Mouse (Mus musculus): ENCODE measurements around the gene Snai3. TPM values are rescaled to one million over a fixed set of nuclear protein-coding genes. Genes with fewer than 3 reads are reported as not detected.

Snai3 gene
- polyA plus RNA-seq, 1 experiment from 2014 or later, result not detected

GRCm38 (mm10) chr8:122421376-122422070, 39.0 kb downstream of the Snai3 start, which contains the start of gene Il17c:
Gene Il17c (plus strand): TSS chr8:122422020.
- H3K27me3 ChIP-seq (replicated peaks), result no peaks in the 10 kb centered on the region
- no peak within 1 kb of the TSS for H3K4me3 ChIP-seq
- no peak within 1 kb of the TSS for H3K4me2 ChIP-seq (replicated peaks)
- H3K4me1 ChIP-seq, result no peaks in the 10 kb centered on the region
- 86% methylated on average over 14 of the region's 14 CpGs for WGBS
- no peak within 1 kb of the TSS for H3K27ac ChIP-seq
- H3K36me3 ChIP-seq, result peaks cover 28% of the 10 kb centered on the region
- no peaks in the 10 kb centered on the region for H3K9me3 ChIP-seq
- no peak within 1 kb of the TSS for H3K9ac ChIP-seq
- no peak for ATAC-seq (ENCODE audit: low FRiP score, low read depth)

GRCm38 (mm10) chr8:122419881-122420555, 40.5 kb downstream of the Snai3 start:
- WGBS, result 72% methylated on average over 9 of the region's 9 CpGs
- Histone ChIP-seq H3K9ac (no peak overlapping the region), H3K9me3 (no peaks in the 10 kb centered on the region), H3K4me1 (no peaks in the 10 kb centered on the region), H3K27me3 (replicated peaks) (no peaks in the 10 kb centered on the region), H3K4me2 (replicated peaks) (no peak overlapping the region), H3K4me3 (no peak overlapping the region), H3K36me3 (peaks cover 43% of the 10 kb centered on the region), H3K27ac (no peak overlapping the region)
- ATAC-seq (ENCODE audit: low FRiP score, low read depth), result no peak

GRCm38 (mm10) chr8:122415554-122415953, 45.0 kb downstream of the Snai3 start:
- H3K27ac ChIP-seq, result no peak overlapping the region
- WGBS, result 92% methylated on average over 6 of the region's 6 CpGs
- ATAC-seq (ENCODE audit: low FRiP score, low read depth), result no peak

GRCm38 (mm10) chr8:122414311-122414710, 46.2 kb downstream of the Snai3 start:
- no peaks in the 10 kb centered on the region for H3K9me3 ChIP-seq
- H3K27ac ChIP-seq, result no peak overlapping the region
- H3K4me1 ChIP-seq, result no peaks in the 10 kb centered on the region
- H3K36me3 ChIP-seq, result peaks cover 97% of the 10 kb centered on the region
- H3K4me2 ChIP-seq (replicated peaks), result no peak overlapping the region
- H3K4me3 ChIP-seq, result no peak overlapping the region
- H3K27me3 ChIP-seq (replicated peaks), result no peaks in the 10 kb centered on the region
- WGBS, result 91% methylated on average over 9 of the region's 9 CpGs
- H3K9ac ChIP-seq, result no peak overlapping the region
- ATAC-seq (ENCODE audit: low FRiP score, low read depth), result no peak

More at GRCm38 (mm10) chr8:122415554-122415953, 45.0 kb downstream of the Snai3 start:
- Histone ChIP-seq H3K4me3 (no peak overlapping the region), H3K36me3 (peaks cover 88% of the 10 kb centered on the region), H3K27me3 (replicated peaks) (no peaks in the 10 kb centered on the region), H3K9ac (no peak overlapping the region), H3K9me3 (no peaks in the 10 kb centered on the region), H3K4me2 (replicated peaks) (no peak overlapping the region), H3K4me1 (no peaks in the 10 kb centered on the region)

DNA sequence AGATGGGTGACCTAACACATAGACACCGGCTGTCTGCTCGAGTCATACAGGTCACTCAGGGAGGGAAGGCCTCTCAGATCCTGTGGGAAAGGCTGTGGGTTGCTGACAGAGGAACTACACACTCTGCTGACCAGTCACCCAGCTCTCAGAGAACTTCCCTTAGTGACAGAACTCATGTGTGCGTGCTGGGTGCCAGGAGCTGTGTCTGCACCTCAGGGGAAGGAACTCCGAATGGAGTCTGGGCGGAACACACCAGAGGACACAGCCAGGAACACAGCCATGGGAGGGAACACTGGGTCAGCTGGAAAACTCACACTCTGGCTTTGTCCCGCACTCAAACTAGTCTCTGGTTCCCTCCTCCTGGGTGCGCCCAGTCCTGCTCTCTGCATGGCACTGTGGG, 52.9 kb downstream of the Snai3 start:
- Histone ChIP-seq H3K4me1 (no peaks in the 10 kb centered on the region), H3K9ac (no peak overlapping the region), H3K4me2 (replicated peaks) (no peak overlapping the region), H3K27me3 (replicated peaks) (no peaks in the 10 kb centered on the region), H3K4me3 (no peak overlapping the region), H3K36me3 (peaks cover 98% of the 10 kb centered on the region), H3K27ac (no peak overlapping the region), H3K9me3 (no peaks in the 10 kb centered on the region)
- ATAC-seq (ENCODE audit: low FRiP score, low read depth), result no peak
- 95% methylated on average over 7 of the region's 7 CpGs for WGBS

GRCm38 (mm10) chr8:122405146-122405805, 55.3 kb downstream of the Snai3 start:
- no peak for ATAC-seq (ENCODE audit: low FRiP score, low read depth)
- Histone ChIP-seq H3K9ac (no peak overlapping the region), H3K4me3 (no peak overlapping the region), H3K36me3 (peaks cover 98% of the 10 kb centered on the region), H3K27ac (no peak overlapping the region), H3K27me3 (replicated peaks) (no peaks in the 10 kb centered on the region), H3K4me1 (no peaks in the 10 kb centered on the region), H3K4me2 (replicated peaks) (no peak overlapping the region), H3K9me3 (no peaks in the 10 kb centered on the region)
- 93% methylated on average over 9 of the region's 9 CpGs for WGBS

Small RNA genes within 50 kb of the gene (microRNA-seq; reads per million reads assigned to microRNA genes)
- gene Gm24366, result not detected

Other genes with a start within 250 kb of the Snai3 start
- 2.2 and 2.3 TPM in 2 replicates for gene Zfpm1, start 178.6 kb downstream of the Snai3 start, polyA plus RNA-seq (2016; fragmentation: Nextera tagmentation; extraction: Ambion mirVana)
- gene Trhr2, start 100.0 kb downstream of the Snai3 start, polyA plus RNA-seq (2016; fragmentation: Nextera tagmentation; extraction: Ambion mirVana), result not detected in 2 replicates
- gene Zc3h18, start 84.1 kb downstream of the Snai3 start, polyA plus RNA-seq (2016; fragmentation: Nextera tagmentation; extraction: Ambion mirVana), result 57.1 and 62.4 TPM in 2 replicates
- gene Il17c, start 38.7 kb downstream of the Snai3 start, polyA plus RNA-seq (2016; fragmentation: Nextera tagmentation; extraction: Ambion mirVana), result not detected in 2 replicates
- 58.5 and 59.9 TPM in 2 replicates for gene Cyba, start 27.8 kb downstream of the Snai3 start, polyA plus RNA-seq (2016; fragmentation: Nextera tagmentation; extraction: Ambion mirVana)
- 52.3 TPM in 2 replicates for gene Mvd, start 17.3 kb downstream of the Snai3 start, polyA plus RNA-seq (2016; fragmentation: Nextera tagmentation; extraction: Ambion mirVana)
- 34.6 and 39.7 TPM in 2 replicates for gene Rnf166, start 15.3 kb upstream of the Snai3 start, polyA plus RNA-seq (2016; fragmentation: Nextera tagmentation; extraction: Ambion mirVana)
- 65.0 and 67.1 TPM in 2 replicates for gene Ctu2, start 15.4 kb upstream of the Snai3 start, polyA plus RNA-seq (2016; fragmentation: Nextera tagmentation; extraction: Ambion mirVana)
- 6.4 and 6.5 TPM in 2 replicates for gene Piezo1, start 90.6 kb upstream of the Snai3 start, polyA plus RNA-seq (2016; fragmentation: Nextera tagmentation; extraction: Ambion mirVana)
- 22.8 and 25.9 TPM in 2 replicates for gene Cdt1, start 107.3 kb upstream of the Snai3 start, polyA plus RNA-seq (2016; fragmentation: Nextera tagmentation; extraction: Ambion mirVana)
- 182 and 194 TPM in 2 replicates for gene Aprt, start 116.2 kb upstream of the Snai3 start, polyA plus RNA-seq (2016; fragmentation: Nextera tagmentation; extraction: Ambion mirVana)
- 4.6 and 6.2 TPM in 2 replicates for gene Galns, start 150.7 kb upstream of the Snai3 start, polyA plus RNA-seq (2016; fragmentation: Nextera tagmentation; extraction: Ambion mirVana)
- gene Trappc2l, start 150.9 kb upstream of the Snai3 start, polyA plus RNA-seq (2016; fragmentation: Nextera tagmentation; extraction: Ambion mirVana), result 65.6 and 69.7 TPM in 2 replicates
- gene Pabpn1l, start 162.0 kb upstream of the Snai3 start, polyA plus RNA-seq (2016; fragmentation: Nextera tagmentation; extraction: Ambion mirVana), result not detected in 2 replicates
- 15.3 and 16.7 TPM in 2 replicates for gene Cbfa2t3, start 238.4 kb upstream of the Snai3 start, polyA plus RNA-seq (2016; fragmentation: Nextera tagmentation; extraction: Ambion mirVana)

Measured in neural tube, embryonic 12.5 days (tissue).